Mouse (Mus musculus) ES-Bruce4 (cell line): Measurements from ENCODE around the gene Elovl6.
A peak's percentile ranks its signal among the peaks of the same experiment; 100 is the strongest.

ENCODE experiments used
- CTCF ChIP-seq: IDR thresholded peaks from one replicate; pipeline ENCODE4 v1.8.1; 2011; ENCODE audit warnings: low read depth, low read length
- EP300 ChIP-seq: IDR thresholded peaks from 2 replicates; pipeline ENCODE4 v1.6.1; 2011; ENCODE audit warnings: low read depth, low read length; ENCODE audit not compliant: insufficient read depth

DNA sequence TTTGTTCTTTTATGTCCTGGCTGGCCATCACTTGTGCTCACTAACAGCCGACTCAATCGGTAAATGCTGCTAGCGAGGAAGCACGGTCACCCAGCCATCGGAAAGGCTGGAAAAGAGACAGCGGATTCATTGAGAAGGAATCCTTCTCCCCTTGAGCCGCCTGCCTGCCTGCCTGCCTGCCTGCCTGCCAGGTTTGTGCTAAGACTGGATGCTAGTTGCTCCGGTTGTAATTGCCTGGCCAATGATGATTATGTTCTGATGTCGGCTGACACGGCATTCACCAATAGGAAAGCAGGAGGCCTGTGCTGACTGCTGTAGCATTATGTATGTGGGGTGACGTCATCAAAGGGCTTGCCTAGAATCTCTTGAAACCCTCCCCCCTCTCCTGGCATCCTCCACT, 4.0 kb downstream of the Elovl6 start:
- TF ChIP-seq EP300 (peak; percentile 52; the same call in 1 of the 2 replicates), CTCF (no peak)
